Mouse (Mus musculus) heart, embryonic 13.5 days (tissue): ENCODE results near the gene Sept10. TPM values are rescaled to one million over a fixed set of nuclear protein-coding genes. Genes with fewer than 3 reads are reported as not detected.

Experiments
- ATAC-seq: fragments of 200-750 bp; cut with Nextera tagmentation; 2 replicates; pipeline ENCODE4 v1.8.0; 2017; ENCODE audit warnings: moderate TSS enrichment; ENCODE audit not compliant: insufficient number of reproducible peaks, low FRiP score, low TSS enrichment; ENCODE audit errors: extremely low read depth
- H3K27ac ChIP-seq: fragments of 300-500 bp; sonication (generic); replicated peaks from 2 replicates; pipeline ENCODE4 v1.5.1; 2015; ENCODE audit warnings: moderate library complexity, mild to moderate bottlenecking, inconsistent platforms
- H3K27me3 ChIP-seq: fragments of 300-500 bp; sonication (generic); replicated peaks from 2 replicates; pipeline ENCODE4 v1.6.1; 2015; ENCODE audit warnings: mild to moderate bottlenecking, inconsistent platforms
- H3K36me3 ChIP-seq: fragments of 300-500 bp; sonication (generic); 2 replicates; pipeline ENCODE4 v1.6.1; 2015; ENCODE audit warnings: mild to moderate bottlenecking, inconsistent platforms
- H3K4me1 ChIP-seq: fragments of 300-500 bp; sonication (generic); 2 replicates; pipeline ENCODE4 v1.6.1; 2015; ENCODE audit warnings: inconsistent platforms
- H3K4me2 ChIP-seq: fragments of 300-500 bp; sonication (generic); 2 replicates; pipeline ENCODE4 v1.6.1; 2015; ENCODE audit warnings: inconsistent platforms, mild to moderate bottlenecking, moderate library complexity
- H3K4me3 ChIP-seq: fragments of 300-500 bp; sonication (generic); 2 replicates; pipeline ENCODE4 v1.5.1; 2015; ENCODE audit warnings: moderate library complexity, mild to moderate bottlenecking, inconsistent platforms
- H3K9ac ChIP-seq: fragments of 300-500 bp; sonication (generic); 2 replicates; pipeline ENCODE4 v1.6.1; 2015; ENCODE audit warnings: inconsistent platforms, mild to moderate bottlenecking, moderate library complexity
- H3K9me3 ChIP-seq: fragments of 300-500 bp; sonication (generic); 2 replicates; pipeline ENCODE4 v1.6.1; 2016; ENCODE audit warnings: inconsistent platforms
- WGBS: fragments of 180-500 bp; shearing (Covaris S2); methylation state at CpG from one replicate; pipeline ENCODE4 v1.1.7; 2015; ENCODE audit warnings: mixed read lengths; 5-methylcytosine and 5-hydroxymethylcytosine counted together
- polyA plus RNA-seq: library from polyadenylated mRNA; unstranded; fragments of >200 nt; fragmentation: Nextera tagmentation; extraction: Ambion mirVana; gene quantifications from 2 replicates; pipeline ENCODE4 v1.2.1, GENCODE M21; 2015

Sept10 gene
- polyA plus RNA-seq, 1 experiment from 2014 or later, result 36.5 TPM

DNA sequence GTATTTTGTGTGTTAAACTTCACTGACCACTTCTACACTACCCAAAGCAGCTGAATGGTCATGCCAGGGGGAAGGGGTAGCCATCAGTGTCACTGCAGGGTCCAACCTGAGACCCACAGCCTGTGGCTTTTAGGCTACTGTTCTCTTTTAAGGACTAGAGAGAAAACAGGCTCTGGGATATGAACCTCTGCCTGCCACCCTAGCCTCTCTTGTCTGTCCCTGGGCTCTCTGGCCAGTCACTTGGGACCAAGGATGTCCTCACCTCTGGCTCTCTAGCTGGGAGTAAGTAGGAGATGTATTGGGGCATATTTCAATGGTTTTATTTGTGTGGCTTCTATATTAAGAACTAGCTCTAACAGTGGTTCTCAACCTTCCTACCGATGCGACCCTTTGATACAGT lies 101.8 kb downstream of the Sept10 start:
- 0 out of 2 replicates have a peak, but pooled peaks cover 5% of the 10 kb centered on the region for H3K27me3 ChIP-seq
- no peak overlapping the region for H3K4me3 ChIP-seq
- H3K4me2 ChIP-seq, result no peak overlapping the region
- no peak overlapping the region for H3K9ac ChIP-seq
- WGBS, result 73% methylated on average over 2 of the region's 2 CpGs
- H3K9me3 ChIP-seq, result no peaks in the 10 kb centered on the region
- no peak for ATAC-seq
- peaks cover 8% of the 10 kb centered on the region for H3K4me1 ChIP-seq
- no peak overlapping the region for H3K27ac ChIP-seq
- no peaks in the 10 kb centered on the region for H3K36me3 ChIP-seq

- H3K4me1 ChIP-seq, result peaks cover 15% of the 10 kb centered on the region
- WGBS, result 85% methylated on average over 1 of the region's 1 CpGs
- no peak overlapping the region for H3K27ac ChIP-seq
Observed at GRCm38 (mm10) chr10:59119001-59119400, 102.6 kb downstream of the Sept10 start.

GRCm38 (mm10) chr10:59117555-59117954 lies 104.1 kb downstream of the Sept10 start:
- Histone ChIP-seq H3K9ac (no peak overlapping the region), H3K9me3 (no peaks in the 10 kb centered on the region), H3K4me3 (no peak overlapping the region), H3K27ac (no peak overlapping the region), H3K36me3 (no peaks in the 10 kb centered on the region), H3K4me1 (peaks cover 15% of the 10 kb centered on the region), H3K27me3 (peaks cover 6% of the 10 kb centered on the region; the same call in 1 of the 2 replicates), H3K4me2 (no peak overlapping the region)
- no peak for ATAC-seq
- WGBS, result 64% methylated on average over 5 of the region's 5 CpGs

More at GRCm38 (mm10) chr10:59119001-59119400, 102.6 kb downstream of the Sept10 start:
- Histone ChIP-seq H3K9ac (no peak overlapping the region), H3K4me3 (no peak overlapping the region), H3K9me3 (no peaks in the 10 kb centered on the region), H3K27me3 (0 out of 2 replicates have a peak, but pooled peaks cover 5% of the 10 kb centered on the region), H3K36me3 (no peaks in the 10 kb centered on the region), H3K4me2 (no peak overlapping the region)
- no peak for ATAC-seq

GRCm38 (mm10) chr10:59116331-59116730 lies 105.3 kb downstream of the Sept10 start:
- H3K9me3 ChIP-seq, result no peaks in the 10 kb centered on the region
- no peak overlapping the region for H3K27ac ChIP-seq
- H3K4me3 ChIP-seq, result no peak overlapping the region
- no peak overlapping the region for H3K9ac ChIP-seq
- peaks cover 15% of the 10 kb centered on the region for H3K4me1 ChIP-seq
- H3K27me3 ChIP-seq, result peaks cover 8% of the 10 kb centered on the region; the same call in 1 of the 2 replicates
- no peak overlapping the region for H3K4me2 ChIP-seq
- 72% methylated on average over 9 of the region's 9 CpGs for WGBS
- no peaks in the 10 kb centered on the region for H3K36me3 ChIP-seq
- ATAC-seq, result no peak

DNA sequence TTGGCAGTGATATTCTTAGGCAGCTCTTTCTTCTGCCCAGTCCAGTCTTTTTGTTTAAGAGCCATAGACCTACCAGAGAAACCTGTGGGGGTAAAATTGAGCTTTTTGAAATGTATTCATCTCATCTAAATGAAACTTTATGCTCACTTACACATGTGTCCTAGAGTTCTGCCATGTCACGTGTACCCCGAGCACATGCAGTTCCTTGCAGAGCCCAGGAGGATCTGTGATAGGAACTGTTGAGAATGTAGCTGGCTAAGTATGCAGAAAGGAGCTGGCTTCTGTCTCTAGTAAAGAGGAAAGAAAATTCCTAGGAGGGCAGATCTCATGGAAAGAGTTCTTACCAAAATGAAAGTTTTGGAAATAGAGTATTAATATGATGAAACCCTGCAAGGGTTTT lies 106.0 kb downstream of the Sept10 start:
- no peak overlapping the region for H3K27ac ChIP-seq
- no peak overlapping the region for H3K4me2 ChIP-seq
- H3K36me3 ChIP-seq, result no peaks in the 10 kb centered on the region
- H3K4me1 ChIP-seq, result peaks cover 15% of the 10 kb centered on the region
- H3K4me3 ChIP-seq, result no peak overlapping the region
- 80% methylated on average over 2 of the region's 2 CpGs for WGBS
- H3K9ac ChIP-seq, result no peak overlapping the region
- H3K9me3 ChIP-seq, result no peaks in the 10 kb centered on the region
- H3K27me3 ChIP-seq, result peaks cover 8% of the 10 kb centered on the region; the same call in 1 of the 2 replicates
- no peak for ATAC-seq

- H3K9ac ChIP-seq, result no peak overlapping the region
Observed at GRCm38 (mm10) chr10:59114535-59115291, 106.9 kb downstream of the Sept10 start.

GRCm38 (mm10) chr10:59113386-59113785 lies 108.3 kb downstream of the Sept10 start:
- WGBS, result 77% methylated on average over 9 of the region's 9 CpGs
- ATAC-seq, result no peak
- peaks cover 8% of the 10 kb centered on the region; the same call in 1 of the 2 replicates for H3K27me3 ChIP-seq

More at GRCm38 (mm10) chr10:59114535-59115291, 106.9 kb downstream of the Sept10 start:
- ATAC-seq, result no peak
- Histone ChIP-seq H3K27me3 (peaks cover 8% of the 10 kb centered on the region; the same call in 1 of the 2 replicates), H3K4me3 (no peak overlapping the region), H3K9me3 (no peaks in the 10 kb centered on the region), H3K36me3 (no peaks in the 10 kb centered on the region), H3K4me2 (peak overlapping the region; percentile 36), H3K4me1 (peaks cover 15% of the 10 kb centered on the region), H3K27ac (no peak overlapping the region; the same call in 1 of the 2 replicates)
- WGBS, result 15% methylated on average over 15 of the region's 15 CpGs

DNA sequence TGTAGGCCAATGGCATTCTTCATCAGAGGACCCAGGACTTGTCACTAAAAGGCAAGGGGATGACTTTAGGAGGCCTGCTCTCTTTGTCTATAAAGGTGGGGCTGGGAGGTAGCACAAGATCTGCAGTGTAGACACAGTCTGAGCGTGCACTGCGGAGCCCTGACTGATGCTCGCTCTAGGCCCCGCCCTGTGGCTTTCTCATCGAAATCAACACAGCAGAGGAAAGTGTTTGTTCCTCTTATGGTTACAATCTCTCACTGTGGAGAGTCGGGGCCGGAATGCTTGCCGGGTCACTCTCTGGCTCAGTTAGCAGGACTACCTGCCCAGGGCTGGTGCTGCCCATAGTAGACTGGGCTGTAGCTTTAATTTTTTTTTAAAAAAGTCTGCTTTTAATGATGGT lies 108.9 kb downstream of the Sept10 start:
- no peaks in the 10 kb centered on the region for H3K36me3 ChIP-seq
- H3K4me3 ChIP-seq, result no peak overlapping the region
- H3K27ac ChIP-seq, result no peak overlapping the region
- no peak overlapping the region for H3K4me2 ChIP-seq
- H3K9me3 ChIP-seq, result no peaks in the 10 kb centered on the region
- no peak overlapping the region for H3K9ac ChIP-seq
- H3K4me1 ChIP-seq, result peaks cover 15% of the 10 kb centered on the region
- WGBS, result 83% methylated on average over 8 of the region's 8 CpGs
- ATAC-seq, result no peak
- peaks cover 8% of the 10 kb centered on the region; the same call in 1 of the 2 replicates for H3K27me3 ChIP-seq

More at GRCm38 (mm10) chr10:59113386-59113785, 108.3 kb downstream of the Sept10 start:
- H3K9me3 ChIP-seq, result no peaks in the 10 kb centered on the region
- H3K4me3 ChIP-seq, result no peak overlapping the region
- no peak overlapping the region for H3K9ac ChIP-seq
- H3K4me1 ChIP-seq, result peaks cover 15% of the 10 kb centered on the region
- H3K4me2 ChIP-seq, result no peak overlapping the region
- no peak overlapping the region for H3K27ac ChIP-seq
- H3K36me3 ChIP-seq, result no peaks in the 10 kb centered on the region

DNA sequence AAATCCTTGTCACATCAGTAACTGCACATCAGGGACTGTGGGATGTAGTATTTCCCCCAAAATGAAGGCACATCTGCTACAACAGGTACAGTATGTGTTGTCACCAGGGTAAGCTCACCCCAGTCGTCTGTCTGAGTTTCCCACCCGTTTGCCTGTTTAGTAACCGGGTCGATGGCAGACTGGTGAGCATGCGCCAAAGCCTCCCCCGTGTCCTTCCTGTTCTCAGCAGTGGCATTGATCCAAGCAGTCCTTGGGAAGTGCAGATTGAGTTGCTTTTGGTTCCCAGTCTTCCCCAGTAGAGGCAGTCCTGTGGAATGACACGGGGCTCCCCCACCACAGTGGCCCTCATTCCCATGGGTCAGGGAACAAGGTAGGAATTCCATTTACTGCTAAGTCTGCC lies 111.3 kb downstream of the Sept10 start:
- Histone ChIP-seq H3K4me2 (no peak overlapping the region), H3K4me3 (no peak overlapping the region), H3K9me3 (no peaks in the 10 kb centered on the region), H3K27me3 (peaks cover 13% of the 10 kb centered on the region), H3K4me1 (peaks cover 13% of the 10 kb centered on the region), H3K36me3 (no peaks in the 10 kb centered on the region), H3K27ac (no peak overlapping the region), H3K9ac (no peak overlapping the region)
- ATAC-seq, result no peak
- 90% methylated on average over 7 of the region's 7 CpGs for WGBS

DNA sequence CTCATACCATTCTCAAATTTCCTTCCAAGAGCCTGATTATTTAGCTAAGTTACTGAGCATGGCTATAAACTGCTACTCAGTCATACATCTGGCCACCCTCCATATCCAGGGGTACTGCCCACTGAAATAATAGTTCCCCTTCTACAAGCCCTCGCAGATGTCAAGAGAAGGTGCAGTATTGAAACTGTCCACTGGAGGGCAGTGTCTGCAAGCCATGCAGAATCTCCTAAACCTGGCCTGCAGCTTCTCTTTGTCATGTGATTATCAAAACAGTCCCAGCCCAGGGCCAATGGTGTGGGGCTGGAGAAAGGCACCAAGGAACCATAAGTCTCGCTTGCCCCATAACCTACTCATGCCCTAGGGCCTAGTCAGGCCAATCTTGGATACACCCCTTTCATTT lies 112.6 kb downstream of the Sept10 start:
- Histone ChIP-seq H3K4me2 (no peak overlapping the region), H3K36me3 (no peaks in the 10 kb centered on the region), H3K27ac (no peak overlapping the region), H3K27me3 (peaks cover 19% of the 10 kb centered on the region), H3K4me1 (no peaks in the 10 kb centered on the region), H3K9ac (no peak overlapping the region), H3K9me3 (no peaks in the 10 kb centered on the region), H3K4me3 (no peak overlapping the region)
- WGBS, result 29% methylated on average over 2 of the region's 2 CpGs
- ATAC-seq, result no peak

- H3K4me3 ChIP-seq, result no peak overlapping the region
- H3K4me1 ChIP-seq, result no peaks in the 10 kb centered on the region
- no peak for ATAC-seq
- 72% methylated on average over 3 of the region's 3 CpGs for WGBS
- H3K4me2 ChIP-seq, result no peak overlapping the region
- no peak overlapping the region for H3K27ac ChIP-seq
- H3K36me3 ChIP-seq, result no peaks in the 10 kb centered on the region
- H3K27me3 ChIP-seq, result peaks cover 16% of the 10 kb centered on the region; the same call in 1 of the 2 replicates
- H3K9ac ChIP-seq, result no peak overlapping the region
- H3K9me3 ChIP-seq, result no peaks in the 10 kb centered on the region
Observed at GRCm38 (mm10) chr10:59106644-59107043, 115.0 kb downstream of the Sept10 start.

GRCm38 (mm10) chr10:59105885-59106284 lies 115.8 kb downstream of the Sept10 start:
- H3K36me3 ChIP-seq, result no peaks in the 10 kb centered on the region
- no peak for ATAC-seq
- 76% methylated on average over 8 of the region's 8 CpGs for WGBS
- H3K27me3 ChIP-seq, result peaks cover 16% of the 10 kb centered on the region; the same call in 1 of the 2 replicates
- no peaks in the 10 kb centered on the region for H3K4me1 ChIP-seq
- no peaks in the 10 kb centered on the region for H3K9me3 ChIP-seq
- H3K9ac ChIP-seq, result no peak overlapping the region
- no peak overlapping the region for H3K4me2 ChIP-seq
- no peak overlapping the region for H3K4me3 ChIP-seq
- H3K27ac ChIP-seq, result no peak overlapping the region
